Mouse (Mus musculus) midbrain, postnatal 0 days (tissue): ENCODE data around the gene Amz1. TPM values are rescaled to one million over a fixed set of nuclear protein-coding genes. Genes with fewer than 3 reads are reported as not detected.

Experiments used
- ATAC-seq: fragments of 200-750 bp; cut with Nextera tagmentation; 2 replicates; pipeline ENCODE4 v1.8.0; 2017; ENCODE audit warnings: moderate number of reproducible peaks, mild to moderate bottlenecking, moderate TSS enrichment, moderate library complexity; ENCODE audit not compliant: low FRiP score
- DNase-seq: peaks from one replicate; pipeline ENCODE4 v3.0.0-alpha.2; 2015; ENCODE audit warnings: low spot score
- H3K27ac ChIP-seq: fragments of 300-500 bp; sonication (generic); 2 replicates; pipeline ENCODE4 v1.5.1; 2014; ENCODE audit warnings: low read depth, mild to moderate bottlenecking, low read length, mixed read lengths
- H3K27me3 ChIP-seq: fragments of 300-500 bp; sonication (generic); 2 replicates; pipeline ENCODE4 v1.6.1; 2014; ENCODE audit warnings: low read length, control low read depth, mixed read lengths; ENCODE audit not compliant: insufficient read depth
- H3K36me3 ChIP-seq: fragments of 300-500 bp; sonication (generic); 2 replicates; pipeline ENCODE4 v1.6.1; 2014; ENCODE audit warnings: low read length, control low read depth, mixed read lengths; ENCODE audit not compliant: insufficient read depth
- H3K4me1 ChIP-seq: fragments of 300-500 bp; sonication (generic); 2 replicates; pipeline ENCODE4 v1.6.1; 2014; ENCODE audit warnings: mild to moderate bottlenecking, control low read depth, antibody characterized with exemption, low read length, mixed read lengths; ENCODE audit not compliant: insufficient read depth
- H3K4me2 ChIP-seq: fragments of 300-500 bp; sonication (generic); 2 replicates; pipeline ENCODE4 v1.6.1; 2014; ENCODE audit warnings: low read depth, mild to moderate bottlenecking, low read length, mixed read lengths; ENCODE audit not compliant: poor library complexity, severe bottlenecking
- H3K4me3 ChIP-seq: fragments of 300-500 bp; sonication (generic); 2 replicates; pipeline ENCODE4 v1.5.1; 2014; ENCODE audit warnings: low read depth, mild to moderate bottlenecking, low read length, moderate library complexity
- H3K9ac ChIP-seq: fragments of 300-500 bp; sonication (generic); replicated peaks from 2 replicates; pipeline ENCODE4 v1.6.1; 2014; ENCODE audit warnings: mild to moderate bottlenecking, low read length, moderate library complexity, mixed read lengths; ENCODE audit not compliant: poor library complexity, severe bottlenecking
- H3K9me3 ChIP-seq: fragments of 300-500 bp; sonication (generic); 2 replicates; pipeline ENCODE4 v1.6.1; 2016; ENCODE audit warnings: low read length, control low read depth
- CTCF ChIP-seq: IDR thresholded peaks from 2 replicates; pipeline ENCODE4 v1.5.1; 2016; ENCODE audit warnings: antibody characterized with exemption, mild to moderate bottlenecking
- WGBS: fragments of 180-500 bp; shearing (Covaris S2); extraction: QIAGEN DNeasy Blood & Tissue Kit; methylation state at CpG from one replicate; pipeline ENCODE4 v1.1.7; 2014; 5-methylcytosine and 5-hydroxymethylcytosine counted together
- polyA plus RNA-seq: library from polyadenylated mRNA; unstranded; fragments of >200 nt; fragmentation: Nextera tagmentation; extraction: Ambion mirVana; gene quantifications from 2 replicates; pipeline ENCODE4 v1.2.1, GENCODE M21; 2015
- total RNA-seq: library from RNA; depleted of rRNA; stranded (reverse); fragments of >200 nt; gene quantifications from 2 replicates; pipeline ENCODE4 v1.2.3, GENCODE M21; 2014; rRNA removed

The Amz1 gene
- total RNA-seq (14.4 and 14.9 TPM in 2 replicates), polyA plus RNA-seq (15.6 and 15.9 TPM in 2 replicates)

GRCm38 (mm10) chr5:140723822-140724221, at the start of gene Amz1:
TSS of gene Amz1 (plus strand) at chr5:140724127.
- H3K4me3 ChIP-seq, result peak within 1 kb of the TSS; percentile 17; the same call in 1 of the 2 replicates
- 31% methylated on average over 13 of the region's 13 CpGs for WGBS

GRCm38 (mm10) chr5:140675079-140675478, 48.8 kb upstream of the Amz1 start:
- DNase-seq (no peak), ATAC-seq (no peak)
- peaks cover 54% of the 10 kb centered on the region for H3K36me3 ChIP-seq

More at GRCm38 (mm10) chr5:140723822-140724221, at the start of gene Amz1:
- peak within 1 kb of the TSS; percentile 63 for H3K27ac ChIP-seq
- TF ChIP-seq CTCF, result peak; percentile 26; the same call in 1 of the 2 replicates
- peak; percentile 91 for DNase-seq
- peaks cover 3% of the 10 kb centered on the region; the same call in 1 of the 2 replicates for H3K36me3 ChIP-seq
- no peaks in the 10 kb centered on the region for H3K9me3 ChIP-seq
- 0 out of 2 replicates have a peak within 1 kb of the TSS, but pooled peaks have one; percentile 24 for H3K9ac ChIP-seq
- ATAC-seq, result peak; percentile 75
- peak within 1 kb of the TSS; percentile 44 for H3K4me2 ChIP-seq
- H3K27me3 ChIP-seq, result no peaks in the 10 kb centered on the region
- peaks cover 15% of the 10 kb centered on the region; the same call in 1 of the 2 replicates for H3K4me1 ChIP-seq

GRCm38 (mm10) chr5:140675640-140676039, 48.3 kb upstream of the Amz1 start:
- Histone ChIP-seq H3K4me2 (no peak overlapping the region), H3K9ac (no peak overlapping the region), H3K27ac (peak overlapping the region; percentile 12; the same call in 1 of the 2 replicates), H3K27me3 (no peaks in the 10 kb centered on the region), H3K4me1 (no peaks in the 10 kb centered on the region), H3K9me3 (no peaks in the 10 kb centered on the region), H3K36me3 (peaks cover 51% of the 10 kb centered on the region), H3K4me3 (no peak overlapping the region)
- ATAC-seq (no peak), DNase-seq (no peak)
- 72% methylated on average over 11 of the region's 11 CpGs for WGBS
- no peak for TF ChIP-seq CTCF

More at GRCm38 (mm10) chr5:140675079-140675478, 48.8 kb upstream of the Amz1 start:
- no peaks in the 10 kb centered on the region for H3K4me1 ChIP-seq
- 71% methylated on average over 11 of the region's 11 CpGs for WGBS
- no peak overlapping the region for H3K4me3 ChIP-seq
- no peak overlapping the region for H3K4me2 ChIP-seq
- H3K9me3 ChIP-seq, result no peaks in the 10 kb centered on the region
- no peak overlapping the region for H3K27ac ChIP-seq
- TF ChIP-seq CTCF, result no peak
- H3K9ac ChIP-seq, result 0 out of 2 replicates have a peak overlapping the region, but pooled peaks have one; percentile 8
- H3K27me3 ChIP-seq, result no peaks in the 10 kb centered on the region

GRCm38 (mm10) chr5:140677137-140677536, 46.8 kb upstream of the Amz1 start:
- Histone ChIP-seq H3K9me3 (no peaks in the 10 kb centered on the region), H3K9ac (no peak overlapping the region), H3K36me3 (peaks cover 47% of the 10 kb centered on the region), H3K27me3 (no peaks in the 10 kb centered on the region), H3K4me3 (no peak overlapping the region), H3K4me2 (no peak overlapping the region), H3K4me1 (no peaks in the 10 kb centered on the region), H3K27ac (no peak overlapping the region)
- TF ChIP-seq CTCF, result no peak
- ATAC-seq, result no peak
- 95% methylated on average over 6 of the region's 6 CpGs for WGBS
- DNase-seq, result no peak

- WGBS, result 93% methylated on average over 6 of the region's 6 CpGs
- no peak for TF ChIP-seq CTCF
Measured at GRCm38 (mm10) chr5:140680051-140680450, 43.9 kb upstream of the Amz1 start.

GRCm38 (mm10) chr5:140680950-140681349, 43.0 kb upstream of the Amz1 start:
- H3K4me1 ChIP-seq, result no peaks in the 10 kb centered on the region
- H3K4me3 ChIP-seq, result no peak overlapping the region
- no peak for TF ChIP-seq CTCF
- no peak for ATAC-seq
- H3K27ac ChIP-seq, result no peak overlapping the region
- peaks cover 44% of the 10 kb centered on the region for H3K36me3 ChIP-seq
- no peak overlapping the region for H3K4me2 ChIP-seq
- 96% methylated on average over 1 of the region's 1 CpGs for WGBS
- H3K9me3 ChIP-seq, result no peaks in the 10 kb centered on the region
- no peak overlapping the region for H3K9ac ChIP-seq
- no peak for DNase-seq
- no peaks in the 10 kb centered on the region for H3K27me3 ChIP-seq

More at GRCm38 (mm10) chr5:140680051-140680450, 43.9 kb upstream of the Amz1 start:
- DNase-seq (no peak), ATAC-seq (no peak)
- Histone ChIP-seq H3K9me3 (no peaks in the 10 kb centered on the region), H3K4me2 (no peak overlapping the region), H3K27me3 (no peaks in the 10 kb centered on the region), H3K27ac (no peak overlapping the region), H3K9ac (no peak overlapping the region), H3K4me3 (no peak overlapping the region), H3K4me1 (no peaks in the 10 kb centered on the region), H3K36me3 (peaks cover 47% of the 10 kb centered on the region)
